Mouse (Mus musculus) intestine, postnatal 0 days (tissue): ENCODE data around the gene Araf. TPM values are rescaled to one million over a fixed set of nuclear protein-coding genes. Genes with fewer than 3 reads are reported as not detected.

Experiments
- ATAC-seq: fragments of 200-750 bp; cut with Nextera tagmentation; 2 replicates; pipeline ENCODE4 v1.8.0; 2017; ENCODE audit warnings: mild to moderate bottlenecking, moderate TSS enrichment, moderate library complexity
- H3K27ac ChIP-seq: fragments of 300-500 bp; sonication (generic); 2 replicates; pipeline ENCODE4 v1.5.1; 2014; ENCODE audit warnings: mild to moderate bottlenecking, low read depth, low read length, moderate library complexity
- H3K27me3 ChIP-seq: fragments of 300-500 bp; sonication (generic); replicated peaks from 2 replicates; pipeline ENCODE4 v1.6.1; 2014; ENCODE audit warnings: low read length, mixed read lengths; ENCODE audit not compliant: control insufficient read depth, insufficient read depth
- H3K36me3 ChIP-seq: fragments of 300-500 bp; sonication (generic); 2 replicates; pipeline ENCODE4 v1.6.1; 2014; ENCODE audit warnings: mild to moderate bottlenecking, moderate library complexity; ENCODE audit not compliant: control insufficient read depth, insufficient read depth
- H3K4me1 ChIP-seq: fragments of 300-500 bp; sonication (generic); replicated peaks from 2 replicates; pipeline ENCODE4 v1.6.1; 2014; ENCODE audit warnings: antibody characterized with exemption, low read length, mixed read lengths; ENCODE audit not compliant: control insufficient read depth, insufficient read depth
- H3K4me2 ChIP-seq: fragments of 300-500 bp; sonication (generic); replicated peaks from 2 replicates; pipeline ENCODE4 v1.6.1; 2014; ENCODE audit warnings: low read depth, mild to moderate bottlenecking, moderate library complexity
- H3K4me3 ChIP-seq: fragments of 300-500 bp; sonication (generic); 2 replicates; pipeline ENCODE4 v1.5.1; 2014; ENCODE audit warnings: low read depth, low read length
- H3K9ac ChIP-seq: fragments of 300-500 bp; sonication (generic); 2 replicates; pipeline ENCODE4 v1.6.1; 2014; ENCODE audit warnings: mild to moderate bottlenecking, low read depth, low read length
- H3K9me3 ChIP-seq: fragments of 300-500 bp; sonication (generic); 2 replicates; pipeline ENCODE4 v1.6.1; 2016; ENCODE audit warnings: mixed run types; ENCODE audit not compliant: control insufficient read depth
- CTCF ChIP-seq: sonication (generic); IDR thresholded peaks from 2 replicates; pipeline ENCODE4 v1.5.1; 2016; ENCODE audit warnings: low read depth, mild to moderate bottlenecking, control low read depth, antibody characterized with exemption, moderate library complexity
- whole genome bisulfite sequencing: fragments of 180-500 bp; shearing (Covaris S2); extraction: QIAGEN DNeasy Blood & Tissue Kit; methylation state at CpG from one replicate; pipeline ENCODE4 v1.1.7; 2014; 5-methylcytosine and 5-hydroxymethylcytosine counted together
- microRNA-seq: library from miRNA; unstranded; fragments of <30 nt; microRNA quantifications from one replicate; pipeline ENCODE4, GENCODE M21; 2016
- polyA plus RNA-seq: library from polyadenylated mRNA; unstranded; fragments of >200 nt; fragmentation: Nextera tagmentation; extraction: Ambion mirVana; gene quantifications from 2 replicates; pipeline ENCODE4 v1.2.1, GENCODE M21; 2015

The Araf gene
- polyA plus RNA-seq, 1 experiment from 2014 or later = 67.0 TPM

GRCm38 (mm10) chrX:20869962-20870513 is 72.4 kb downstream of the Araf start, which contains the start of gene Timp1:
TSS of gene Timp1 (plus strand) at chrX:20870166.
- Histone ChIP-seq H3K27me3 (no peaks in the 10 kb centered on the region), H3K4me1 (no peaks in the 10 kb centered on the region), H3K4me3 (peak within 1 kb of the TSS; percentile 20), H3K4me2 (peak within 1 kb of the TSS; percentile 57), H3K27ac (no peak within 1 kb of the TSS), H3K36me3 (no peaks in the 10 kb centered on the region), H3K9me3 (no peaks in the 10 kb centered on the region), H3K9ac (no peak within 1 kb of the TSS)
- 16% methylated on average over 18 of the region's 18 CpGs for WGBS
- ATAC-seq = 0 out of 2 replicates have a peak, but pooled peaks have one; percentile 28
- peak; percentile 22; the same call in 1 of the 2 replicates for TF ChIP-seq CTCF

- Histone ChIP-seq H3K27me3 (no peaks in the 10 kb centered on the region), H3K4me3 (no peak overlapping the region), H3K9me3 (no peaks in the 10 kb centered on the region), H3K36me3 (no peaks in the 10 kb centered on the region), H3K9ac (no peak overlapping the region), H3K27ac (no peak overlapping the region), H3K4me2 (no peak overlapping the region), H3K4me1 (no peaks in the 10 kb centered on the region)
- no peak for ATAC-seq
- no peak for TF ChIP-seq CTCF
- WGBS = 50% methylated on average over 11 of the region's 11 CpGs
These were observed 75.4 kb downstream of the Araf start for GRCm38 (mm10) chrX:20872928-20873500.

- Histone ChIP-seq H3K36me3 (no peaks in the 10 kb centered on the region), H3K27ac (no peak overlapping the region), H3K9ac (no peak overlapping the region), H3K27me3 (no peaks in the 10 kb centered on the region), H3K4me2 (no peak overlapping the region), H3K9me3 (no peaks in the 10 kb centered on the region), H3K4me3 (no peak overlapping the region), H3K4me1 (no peaks in the 10 kb centered on the region)
- WGBS = 67% methylated on average over 3 of the region's 3 CpGs
- no peak for TF ChIP-seq CTCF
- no peak for ATAC-seq
These were observed 77.6 kb downstream of the Araf start for GRCm38 (mm10) chrX:20875241-20875640.

GRCm38 (mm10) chrX:20910074-20910473 is 112.5 kb downstream of the Araf start:
- no peak for ATAC-seq
- no peak overlapping the region for H3K4me3 ChIP-seq

More at GRCm38 (mm10) chrX:20910074-20910473, 112.5 kb downstream of the Araf start:
- no peak overlapping the region for H3K9ac ChIP-seq
- TF ChIP-seq CTCF = no peak
- no peak overlapping the region for H3K27ac ChIP-seq
- H3K9me3 ChIP-seq = no peaks in the 10 kb centered on the region
- no peaks in the 10 kb centered on the region for H3K36me3 ChIP-seq
- WGBS = 37% methylated on average over 3 of the region's 3 CpGs
- no peaks in the 10 kb centered on the region for H3K27me3 ChIP-seq
- H3K4me1 ChIP-seq = no peaks in the 10 kb centered on the region
- H3K4me2 ChIP-seq = no peak overlapping the region

Small RNA genes within 50 kb of the gene (microRNA-seq; reads per million reads assigned to microRNA genes)
- not detected for gene Gm24824
- gene Mir5617 = not detected

Other genes with a start within 250 kb of the Araf start
- 13.1 and 14.4 TPM in 2 replicates for gene Rgn, start 248.0 kb upstream of the Araf start, polyA plus RNA-seq
- gene Rbm10, start 180.3 kb upstream of the Araf start, polyA plus RNA-seq = 15.8 and 16.3 TPM in 2 replicates
- gene Ndufb11, start 180.2 kb upstream of the Araf start, polyA plus RNA-seq = 327 and 339 TPM in 2 replicates
- gene Uba1, start 139.5 kb upstream of the Araf start, polyA plus RNA-seq = 77.1 and 79.7 TPM in 2 replicates
- gene Cdk16, start 109.9 kb upstream of the Araf start, polyA plus RNA-seq = 50.0 and 51.6 TPM in 2 replicates
- gene Usp11, start 93.9 kb upstream of the Araf start, polyA plus RNA-seq = 3.8 and 4.1 TPM in 2 replicates
- 7.0 and 11.5 TPM in 2 replicates for gene Timp1, start 72.4 kb downstream of the Araf start, polyA plus RNA-seq
- gene Syn1, start 123.2 kb downstream of the Araf start, polyA plus RNA-seq = 1.8 and 2.1 TPM in 2 replicates
- 3.5 and 4.2 TPM in 2 replicates for gene Cfp, start 133.7 kb downstream of the Araf start, polyA plus RNA-seq
- gene Elk1, start 152.8 kb downstream of the Araf start, polyA plus RNA-seq = 3.7 and 4.1 TPM in 2 replicates
- 76.8 and 78.7 TPM in 2 replicates for gene Uxt, start 164.2 kb downstream of the Araf start, polyA plus RNA-seq